Mouse (Mus musculus): ENCODE measurements around the gene Masp1.

Gene Masp1

DNA sequence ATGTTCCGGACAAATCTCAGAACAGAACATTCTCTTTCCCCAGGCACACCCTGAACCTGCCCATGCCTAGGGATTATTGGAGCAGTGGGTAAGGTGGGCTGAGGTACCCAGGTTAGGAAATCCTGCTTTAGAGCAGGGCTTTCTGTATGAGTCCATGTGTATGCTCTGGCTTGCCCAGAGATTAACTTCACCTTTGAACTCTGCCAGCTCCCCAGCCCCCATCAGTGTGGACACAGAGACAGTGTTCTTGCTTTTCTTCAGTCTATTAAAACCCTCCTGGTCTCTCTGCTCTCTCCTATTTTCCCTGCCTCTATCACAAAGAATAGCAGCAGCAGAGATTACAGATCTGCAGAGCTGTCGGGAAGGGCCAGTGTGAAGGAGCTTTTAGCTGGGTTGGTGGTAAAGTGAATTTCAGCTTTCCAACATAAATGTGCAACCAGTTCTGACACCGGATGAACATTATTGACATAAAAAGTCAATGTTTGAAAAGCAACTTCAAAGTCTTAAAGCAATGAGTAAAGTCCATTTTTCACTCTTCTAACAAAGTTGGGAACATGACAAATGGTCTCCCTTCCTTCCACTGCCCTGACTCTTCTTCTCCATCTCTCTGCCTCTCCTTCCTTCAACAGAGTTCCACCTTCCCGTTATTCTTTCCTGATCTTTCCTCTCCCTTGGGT lies 56.8 kb downstream of the Masp1 start:
- DNase-seq (ENCODE audit: low read depth, low spot score): no peak

DNA sequence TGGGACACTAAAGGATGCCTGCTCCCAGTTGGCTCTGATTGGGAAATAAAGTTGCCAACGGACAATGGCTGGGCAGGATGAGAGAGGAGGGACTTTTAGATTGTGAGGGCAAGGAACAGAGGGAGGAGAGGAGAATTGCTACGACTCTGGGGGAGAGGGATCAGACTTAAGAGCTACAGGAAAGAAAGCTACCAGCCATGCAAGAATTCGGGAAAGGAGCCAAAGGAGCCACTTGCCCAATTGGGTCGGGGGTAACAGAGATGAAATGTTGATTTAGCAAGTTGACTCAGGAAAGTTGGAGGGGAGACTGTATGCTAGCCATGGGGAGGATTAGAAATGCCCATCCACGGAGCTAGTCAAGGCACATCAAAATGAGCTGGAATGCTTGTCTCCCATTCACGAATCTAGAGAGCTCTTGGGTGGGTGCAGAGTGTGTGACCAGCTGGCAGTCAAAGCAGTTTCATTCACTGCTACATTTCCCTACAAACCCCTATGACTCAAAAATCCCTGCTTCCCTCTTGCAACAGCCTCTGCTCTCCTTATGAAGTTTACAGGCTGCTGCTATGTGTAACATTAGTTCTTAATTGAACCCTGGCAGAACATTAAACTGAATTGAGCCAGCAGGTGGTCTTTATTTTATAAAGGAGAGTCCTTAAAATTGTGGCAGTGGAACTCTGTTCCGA lies 61.6 kb downstream of the Masp1 start:
- DNase-seq (ENCODE audit: low read depth, low spot score): no peak

DNA sequence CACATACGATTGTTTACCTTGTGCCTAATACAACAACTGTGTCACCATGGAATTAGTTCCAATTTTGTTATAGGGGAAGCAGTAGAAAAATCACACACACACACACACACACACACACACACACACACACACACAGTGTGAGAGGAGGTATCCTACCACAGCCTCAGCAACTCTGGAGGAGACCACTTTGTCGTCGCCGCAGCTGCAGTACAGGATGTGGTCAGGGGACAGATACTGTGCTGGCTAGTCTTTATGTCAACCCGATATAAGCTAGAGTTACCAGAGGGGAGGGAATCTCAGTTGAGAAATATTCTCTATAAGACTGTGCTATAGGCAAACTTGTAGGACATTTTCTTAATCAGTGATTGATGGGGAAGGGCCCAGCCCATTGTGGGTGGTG lies 63.3 kb downstream of the Masp1 start:
- no peak for DNase-seq (ENCODE audit: low read depth, low spot score)

DNA sequence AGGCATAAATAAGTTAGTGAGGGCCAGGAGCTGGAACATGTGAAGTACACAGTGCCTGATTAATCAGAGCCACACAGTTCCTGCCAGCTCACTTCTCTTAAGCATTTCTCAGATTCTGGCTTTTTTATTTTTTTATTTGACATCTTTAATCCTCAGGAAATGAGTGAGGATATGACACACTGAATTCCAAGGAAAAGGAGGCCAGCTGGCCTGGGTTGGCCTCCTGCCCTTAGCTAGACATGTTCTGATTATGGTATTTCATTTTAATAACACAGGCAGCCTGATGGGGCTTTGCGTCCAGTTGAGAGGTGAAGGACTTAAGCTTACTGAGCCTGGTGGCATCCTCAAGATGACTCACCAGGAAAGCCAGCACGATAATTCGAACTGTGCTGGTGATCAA lies 64.1 kb downstream of the Masp1 start:
- no peak for DNase-seq (ENCODE audit: low read depth, low spot score)

DNA sequence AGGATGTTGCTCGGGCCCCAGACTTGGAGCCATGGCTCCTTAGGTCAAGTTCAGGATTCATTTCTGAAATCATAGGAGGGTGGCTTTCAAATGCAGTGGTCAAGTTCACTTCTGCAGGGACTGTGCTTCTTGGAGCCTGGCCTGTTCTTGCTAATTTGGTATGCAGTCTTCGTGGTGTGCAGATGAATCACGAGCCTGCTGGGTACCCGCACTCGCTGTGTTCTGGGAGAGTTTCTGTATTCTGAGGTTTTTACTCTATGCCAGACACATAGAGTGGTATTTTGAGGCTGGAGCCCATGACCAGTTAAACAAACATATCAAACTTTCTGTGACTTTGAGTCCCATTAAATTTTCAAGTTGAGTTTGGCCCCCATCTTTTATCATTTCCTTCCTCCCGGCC lies 66.2 kb downstream of the Masp1 start:
- no peak for DNase-seq (ENCODE audit: low read depth, low spot score)

DNA sequence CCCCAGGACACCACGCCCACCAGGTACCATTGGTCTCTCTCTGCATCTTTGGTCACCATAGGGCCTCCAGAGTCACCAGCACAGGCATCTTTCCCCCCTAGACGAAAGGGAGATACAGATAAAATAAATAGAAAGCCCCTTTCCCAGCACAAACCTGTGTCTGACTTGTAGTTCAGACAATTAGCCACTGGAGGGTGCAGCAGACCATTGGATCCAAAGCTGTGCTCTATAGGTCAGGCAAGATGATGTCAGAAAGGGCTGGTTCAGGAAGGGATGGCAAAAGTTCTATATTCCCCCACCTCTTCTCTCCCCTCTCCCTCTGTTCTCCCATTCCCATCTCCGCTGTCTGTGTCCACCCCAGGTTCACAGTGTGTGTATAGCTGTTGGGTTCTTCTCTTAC lies 68.1 kb downstream of the Masp1 start:
- DNase-seq (ENCODE audit: low read depth, low spot score): peak; percentile 59

DNA sequence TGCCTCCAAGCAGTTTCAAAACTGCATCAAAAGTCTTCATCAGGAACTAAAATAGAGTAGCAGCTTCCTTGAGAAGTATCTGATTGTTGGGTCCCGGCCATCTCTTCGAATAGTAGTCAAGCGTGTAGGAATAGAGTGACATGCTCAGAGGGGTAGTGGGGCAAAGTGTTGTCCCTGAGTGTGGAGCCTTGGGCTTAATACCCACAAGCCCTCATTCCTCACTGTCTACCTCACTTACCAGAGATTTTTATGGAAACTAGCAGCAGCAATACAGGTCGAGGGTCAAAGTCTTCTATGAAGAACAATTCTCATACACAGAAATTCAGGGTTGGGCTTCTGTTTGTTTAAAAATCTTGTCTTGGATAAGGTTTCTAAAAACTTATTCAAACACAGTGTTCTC lies 69.8 kb downstream of the Masp1 start:
- no peak for DNase-seq (ENCODE audit: low read depth, low spot score)

DNA sequence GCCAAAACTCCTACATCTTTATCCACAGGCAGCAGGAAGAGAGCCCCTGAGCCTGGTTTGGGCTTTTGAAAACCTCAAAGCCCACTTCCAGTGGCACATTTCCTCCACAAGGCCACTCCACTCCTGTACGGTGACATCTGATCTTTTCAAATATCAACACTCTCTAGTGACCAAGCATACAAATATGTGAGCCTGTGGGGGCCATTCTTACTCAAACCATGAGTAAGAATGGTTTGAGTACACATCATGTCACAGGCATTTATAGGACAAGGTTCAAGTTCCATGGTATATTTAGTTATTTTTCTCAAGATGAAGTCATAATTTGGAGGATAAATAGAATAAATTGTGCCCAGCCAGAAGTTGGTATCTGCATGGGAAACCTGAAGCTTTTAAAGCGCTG lies 70.7 kb downstream of the Masp1 start:
- DNase-seq (ENCODE audit: low read depth, low spot score): no peak

DNA sequence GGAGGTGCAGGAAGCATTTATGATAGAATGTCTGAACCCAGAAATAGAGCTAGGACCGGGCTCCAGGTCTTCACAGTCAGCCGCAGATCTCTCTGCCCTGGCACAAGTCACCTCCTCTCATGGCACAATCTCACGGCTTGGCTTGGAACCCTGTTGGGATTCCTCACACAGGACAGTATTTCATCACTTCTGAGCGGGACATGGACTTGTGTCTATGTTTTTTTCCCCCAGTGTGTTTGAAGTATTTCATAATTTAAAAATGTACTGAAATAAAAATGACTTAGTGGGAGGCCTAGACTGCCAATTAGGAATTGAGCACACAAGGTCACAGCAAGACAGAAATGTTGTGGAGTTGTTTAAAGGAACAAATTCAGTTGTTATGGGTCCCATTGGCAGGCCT lies 76.4 kb downstream of the Masp1 start:
- DNase-seq (ENCODE audit: low read depth, low spot score): no peak

DNA sequence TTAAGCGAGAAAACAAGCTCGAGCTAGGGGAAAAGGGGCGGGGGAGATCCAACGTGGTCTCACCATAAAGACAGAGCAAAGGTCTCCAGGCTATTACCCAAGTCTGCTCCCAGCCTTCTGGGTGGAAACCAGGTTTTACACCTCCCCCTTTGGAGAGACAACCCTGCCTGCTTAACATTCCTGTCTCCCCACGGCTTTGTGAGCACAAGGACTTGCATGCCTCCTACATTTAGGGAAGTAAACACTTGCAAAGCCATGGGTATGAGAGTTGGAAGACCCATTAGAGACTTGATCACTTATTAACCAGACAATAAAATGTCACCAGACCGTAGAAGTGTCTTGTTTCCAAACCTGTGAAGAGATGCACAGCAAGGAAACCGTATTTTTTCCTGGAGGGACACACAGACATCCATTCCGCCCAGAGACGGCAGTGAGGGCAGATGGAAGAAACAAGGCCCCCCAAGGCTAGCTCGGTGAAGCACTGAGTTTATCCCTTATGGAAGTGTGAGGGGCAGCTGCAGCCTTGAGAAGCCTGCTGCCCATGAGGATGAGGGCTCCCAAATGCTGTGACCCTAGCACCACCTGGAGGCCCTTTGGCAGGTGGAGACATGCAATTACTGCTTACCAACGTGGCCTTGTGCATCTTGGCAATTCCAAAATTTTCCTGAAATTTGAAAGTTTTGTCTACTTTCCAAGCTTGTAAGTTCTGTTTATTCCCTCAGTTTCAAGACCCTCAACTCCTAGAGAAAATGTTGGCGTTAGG lies 83.0 kb downstream of the Masp1 start:
- DNase-seq (ENCODE audit: low read depth, low spot score): peak; percentile 23

DNA sequence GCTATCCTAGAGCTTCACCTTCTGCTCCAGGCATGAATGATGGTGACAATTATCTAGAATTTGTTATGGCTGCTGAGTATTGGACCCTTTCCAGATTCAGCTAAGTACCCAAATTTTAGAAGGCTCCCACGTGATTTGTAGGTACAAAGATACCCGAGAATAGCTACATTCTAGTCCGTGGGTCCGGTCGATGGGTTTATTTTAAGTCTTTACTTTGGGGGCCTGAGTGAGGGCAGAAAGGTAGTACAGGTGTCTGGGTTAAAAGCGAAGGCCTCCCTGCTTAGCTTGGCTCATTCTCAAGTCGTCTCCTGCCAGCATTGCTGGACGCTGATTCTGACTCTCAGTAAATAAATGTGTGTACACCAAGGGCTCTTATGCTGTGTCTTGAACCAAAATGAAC lies 90.6 kb downstream of the Masp1 start:
- DNase-seq (ENCODE audit: low read depth, low spot score): no peak

DNA sequence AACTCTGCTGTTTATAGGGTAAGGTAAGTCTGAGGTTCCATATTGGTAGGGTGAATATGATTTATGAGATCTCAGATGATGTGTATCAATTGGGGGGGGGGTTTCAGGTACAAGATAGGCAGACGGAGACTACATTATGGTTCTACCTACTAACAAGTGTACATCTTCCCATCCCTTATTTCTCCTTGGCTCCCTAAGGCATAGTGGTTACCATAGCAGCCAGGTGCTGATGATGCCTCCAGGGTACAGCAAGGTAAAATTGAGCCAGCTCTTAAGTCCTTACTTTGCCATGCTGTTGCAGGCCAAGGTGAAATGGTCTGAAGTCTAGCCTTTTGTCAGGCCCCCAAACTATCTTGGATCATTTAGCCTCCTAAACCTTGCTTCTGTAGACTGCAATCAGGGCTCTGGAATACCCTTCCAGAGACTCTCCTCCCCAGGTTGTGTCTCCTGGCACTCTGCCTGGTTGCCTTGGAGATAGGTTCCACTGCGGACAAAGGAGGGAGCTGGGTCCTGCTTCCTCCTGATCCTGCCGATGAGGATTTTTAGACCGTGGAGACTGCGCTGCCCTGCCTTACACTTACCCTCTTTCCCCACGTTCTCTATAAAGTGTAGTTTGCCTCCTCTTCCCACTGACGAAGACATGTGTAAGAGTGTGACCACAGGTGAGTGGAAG lies 91.8 kb downstream of the Masp1 start, which contains the start of gene Rtp1:
TSS of gene Rtp1 (plus strand) at position 487 of the 673 bp plus-strand sequence.
- no peak for DNase-seq (ENCODE audit: low read depth, low spot score)

DNA sequence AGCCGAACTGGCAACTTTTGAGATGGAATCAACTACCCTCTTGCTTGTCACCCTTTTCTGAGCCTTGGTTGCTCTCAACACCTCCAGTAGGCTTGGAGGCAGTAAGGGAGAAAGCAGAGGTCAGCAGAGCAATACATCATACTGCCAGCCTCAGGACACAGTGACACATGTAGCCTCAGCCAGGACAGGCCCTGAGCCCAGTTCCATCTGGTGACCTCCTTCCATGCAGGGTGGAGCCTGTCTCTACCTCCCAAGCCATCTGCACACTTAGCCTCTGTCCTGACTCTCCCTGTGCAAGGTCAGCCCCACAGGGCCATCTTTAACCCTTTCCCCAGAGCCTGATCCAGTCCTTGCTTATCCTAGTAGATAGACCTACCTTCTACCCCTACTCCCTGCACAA lies 92.9 kb downstream of the Masp1 start:
- no peak for DNase-seq (ENCODE audit: low read depth, low spot score)

DNA sequence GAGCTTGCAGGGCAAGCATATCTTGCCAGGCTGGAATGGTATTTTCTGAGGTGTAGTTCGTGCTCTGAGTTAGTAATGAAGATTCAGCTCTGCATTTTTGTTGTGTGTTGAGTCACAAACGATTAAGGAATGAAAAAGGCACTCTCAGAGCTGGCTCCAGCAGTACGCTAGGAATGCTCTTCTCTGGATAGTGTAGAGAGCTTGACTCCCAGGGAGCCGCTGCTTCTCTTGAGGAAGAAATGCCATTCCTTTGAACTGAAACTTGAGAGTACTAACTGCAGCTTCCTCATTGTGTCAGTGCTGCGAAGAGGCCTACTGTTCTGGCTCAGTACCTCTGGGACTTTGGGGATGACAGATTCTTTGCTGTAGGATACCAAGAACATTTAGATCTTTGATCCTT lies 96.8 kb downstream of the Masp1 start:
- no peak for DNase-seq (ENCODE audit: low read depth, low spot score)

DNA sequence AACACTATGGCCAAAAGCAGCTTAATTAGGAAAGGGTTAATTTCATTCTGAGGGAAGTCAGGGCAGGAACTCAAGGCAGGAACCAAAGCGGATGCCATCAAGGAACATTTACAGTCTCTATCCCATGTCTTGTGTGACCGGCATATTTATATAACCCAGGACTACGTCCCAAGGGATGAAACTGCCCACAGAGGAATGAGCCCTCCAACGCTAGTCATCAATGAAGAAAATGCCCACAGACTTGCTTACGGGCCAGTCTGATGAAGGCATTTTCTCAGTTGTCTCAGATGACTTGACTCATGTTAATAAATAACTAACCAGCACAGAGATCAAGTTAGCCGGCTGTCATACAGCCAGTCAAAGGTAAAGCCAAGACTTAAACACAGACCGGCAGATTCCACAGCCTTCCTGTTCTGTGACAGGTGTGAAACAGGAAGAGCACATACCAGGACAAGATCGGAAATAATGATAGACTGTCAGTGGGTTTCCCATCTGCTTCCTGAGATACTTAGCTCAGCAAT lies 101.0 kb downstream of the Masp1 start:
- no peak for DNase-seq (ENCODE audit: low read depth, low spot score)

DNA sequence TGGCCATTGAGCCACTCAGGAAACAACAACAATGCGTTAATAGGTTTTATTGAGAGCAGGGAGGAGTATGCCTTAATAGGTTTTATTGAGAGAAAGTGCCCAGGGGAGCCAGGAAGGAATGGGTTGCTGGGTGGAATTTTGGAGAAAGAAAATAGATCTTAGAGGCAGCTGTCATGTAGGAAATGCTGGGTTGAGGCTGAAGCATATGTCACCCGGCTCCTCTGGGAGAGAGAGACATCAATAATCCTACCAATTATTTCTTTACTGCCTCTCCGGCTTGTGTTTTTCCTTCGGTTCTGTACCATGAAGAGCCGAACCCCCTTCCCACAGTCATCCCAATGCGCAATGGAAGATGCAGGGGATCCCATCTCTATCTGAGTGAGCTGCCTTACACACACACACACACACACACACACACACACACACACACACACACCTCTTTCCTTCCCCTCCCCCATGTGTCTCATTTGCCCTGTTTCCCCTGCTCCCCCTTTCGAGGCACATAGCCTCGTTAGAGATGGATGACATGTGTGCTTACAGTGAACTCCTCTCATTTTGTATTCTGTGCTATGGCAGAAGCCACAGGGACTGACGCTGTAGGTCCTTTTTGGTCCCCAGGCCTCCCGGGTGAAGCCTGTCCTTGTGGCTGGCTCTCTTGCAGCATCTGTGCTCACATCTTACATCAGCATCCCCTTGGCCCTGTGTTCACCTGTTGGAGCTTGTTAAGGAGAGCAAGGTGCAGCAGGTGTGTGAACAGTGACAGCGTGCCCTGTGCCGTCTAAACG lies 103.0 kb downstream of the Masp1 start:
- DNase-seq (ENCODE audit: low read depth, low spot score): no peak

DNA sequence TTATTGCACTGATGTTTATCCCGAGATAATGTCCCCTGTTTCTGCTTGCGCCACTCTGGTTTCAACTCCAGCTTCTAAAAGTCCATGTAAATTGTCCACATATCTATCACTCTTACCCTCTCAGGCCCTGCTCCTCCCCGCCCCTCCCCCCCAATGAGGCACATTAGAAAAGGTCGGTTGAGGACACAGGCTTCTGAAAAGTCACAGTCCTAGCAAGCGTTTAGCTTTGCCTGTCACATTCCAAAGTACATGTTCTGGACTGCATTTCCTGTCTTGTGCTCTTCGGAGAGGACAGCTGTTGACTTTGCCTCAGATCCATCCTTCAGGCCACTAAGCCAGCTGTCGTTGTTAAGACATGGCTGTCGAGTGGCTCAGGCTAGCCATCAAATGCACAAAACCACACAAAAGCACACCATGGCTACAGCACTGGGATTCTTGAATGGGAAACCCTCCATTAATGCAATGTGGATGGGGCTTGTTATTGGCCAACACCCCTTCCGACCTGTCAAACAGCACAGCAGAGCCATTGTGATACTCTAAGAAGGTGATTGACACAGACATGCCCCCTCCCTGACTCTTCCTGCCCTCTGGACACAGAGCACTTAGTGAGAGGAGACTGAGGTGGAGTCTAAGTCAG lies 103.8 kb downstream of the Masp1 start:
- no peak for DNase-seq (ENCODE audit: low read depth, low spot score)

DNA sequence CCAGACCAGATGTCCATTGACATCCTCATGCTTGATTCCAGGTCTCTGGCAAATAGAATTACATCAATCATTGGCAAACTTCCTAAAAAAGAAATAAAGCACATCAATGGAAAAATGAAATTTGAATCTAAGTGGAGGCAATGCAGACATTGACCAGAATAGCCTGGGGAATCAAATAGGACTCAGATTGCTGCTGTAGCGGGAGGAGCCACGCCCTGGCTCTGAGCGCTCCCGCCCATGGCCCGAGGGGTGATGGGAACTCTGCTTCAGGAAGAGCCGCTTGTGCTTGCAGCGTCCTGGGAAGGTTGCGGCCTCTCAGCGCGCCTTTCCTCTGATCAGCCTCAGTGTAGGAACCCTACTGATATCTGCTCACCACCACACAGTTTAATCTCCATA lies 104.4 kb downstream of the Masp1 start:
- no peak for DNase-seq (ENCODE audit: low read depth, low spot score)

DNA sequence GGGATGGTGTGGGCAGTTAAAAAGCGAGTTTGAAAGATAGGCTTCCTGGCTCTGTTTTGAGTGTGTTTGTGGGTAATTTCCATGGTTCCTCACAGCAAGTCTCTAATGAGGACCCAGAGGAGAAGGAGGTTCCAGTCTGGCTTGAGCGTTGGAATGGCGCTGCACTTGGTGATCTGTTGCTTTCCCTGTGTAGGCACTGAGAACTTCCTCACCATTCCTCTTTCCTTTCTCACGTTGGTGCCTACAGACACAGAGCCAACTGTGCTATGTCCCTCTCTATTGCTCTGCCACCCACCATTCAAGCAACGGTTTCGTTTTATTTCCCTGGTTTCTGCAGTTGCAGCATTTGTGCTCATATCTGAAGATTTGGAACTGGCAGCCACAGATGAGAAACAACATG lies 107.7 kb downstream of the Masp1 start:
- DNase-seq (ENCODE audit: low read depth, low spot score): no peak

DNA sequence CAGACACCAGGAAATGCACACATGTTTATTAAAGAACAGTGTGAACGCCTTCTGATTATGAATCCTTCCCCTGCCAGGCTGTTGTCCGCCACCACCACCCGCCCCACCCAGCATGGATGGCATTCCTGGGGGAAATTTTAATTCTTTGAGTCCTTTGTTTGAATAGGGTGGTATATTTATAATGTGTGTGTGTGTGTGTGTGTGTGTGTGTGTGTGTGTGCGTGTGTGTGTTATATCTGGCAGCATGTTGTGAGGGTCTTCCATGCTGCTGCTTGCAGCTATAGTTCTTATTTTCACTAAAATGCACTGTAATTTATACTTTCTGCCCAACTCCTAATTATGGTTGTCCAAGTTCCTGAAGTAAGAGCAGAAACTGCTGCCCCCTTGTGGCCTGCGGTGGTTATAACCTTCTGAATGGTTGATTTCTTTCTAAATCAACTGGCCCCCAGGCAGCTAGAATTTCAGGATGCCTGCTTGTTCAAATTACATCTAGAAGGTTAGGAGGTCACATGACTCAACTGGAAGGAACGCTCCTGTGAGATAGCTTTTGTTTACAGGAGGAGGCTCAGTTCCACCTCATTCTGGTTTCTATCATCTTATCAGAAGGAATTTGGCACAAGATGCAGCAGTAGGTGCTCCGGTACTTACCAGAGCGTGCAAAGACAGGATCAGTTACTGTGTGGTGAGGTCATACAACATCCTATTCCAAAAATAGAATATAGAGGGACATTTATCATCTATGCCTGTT lies 117.4 kb downstream of the Masp1 start:
- peak; percentile 76 for DNase-seq (ENCODE audit: low read depth, low spot score)

Data from A20 (cell line).